Mouse (Mus musculus) right cerebral cortex, postnatal 36 days (tissue): ENCODE results near the gene Sufu.

ENCODE experiments used
- DNase-seq, 2 experiments: peaks; one replicate each; pipeline ENCODE4 v3.0.0; 2022; ENCODE audit warnings: low spot score in 2 of 2, mixed read lengths in 1 of 2

Gene Sufu

DNA sequence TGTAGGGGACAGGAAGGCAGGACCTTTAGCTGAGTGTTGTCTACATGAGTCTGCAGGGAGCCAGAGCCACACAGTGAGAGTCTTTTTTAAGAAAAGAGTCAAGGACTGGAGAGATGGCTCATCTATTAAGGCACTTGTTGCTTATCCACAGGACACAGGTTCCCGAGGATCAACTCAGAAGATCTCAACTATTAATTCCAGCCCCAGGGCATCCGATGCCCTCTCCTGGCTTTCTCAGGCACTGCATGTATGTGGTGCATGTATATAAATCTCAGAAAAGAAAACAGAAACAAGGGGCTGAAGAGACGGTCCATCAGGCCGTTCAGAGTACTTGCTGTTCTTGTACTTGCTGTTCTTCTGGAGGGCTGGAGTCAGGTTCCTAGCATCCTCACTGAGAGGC lies 4.7 kb upstream of the Sufu start:
- no peak for DNase-seq

DNA sequence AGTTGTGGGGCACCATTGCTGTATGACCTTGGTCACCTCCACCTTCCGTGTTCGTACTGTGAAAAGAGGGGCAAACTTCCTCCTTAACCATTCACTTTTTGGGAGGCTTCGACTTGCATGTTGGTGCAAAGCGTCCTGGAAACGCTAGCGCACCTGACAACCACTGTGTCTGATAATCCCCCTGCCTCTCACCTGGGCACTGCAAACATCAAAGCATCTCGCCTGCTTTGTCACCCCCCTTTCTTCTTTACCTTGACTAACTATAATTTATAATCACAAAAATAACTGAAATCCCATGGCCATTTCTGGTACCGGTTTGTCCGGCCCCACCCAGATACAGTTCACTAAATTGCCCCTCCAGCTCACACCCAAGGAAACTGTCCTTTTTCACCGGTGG lies 2.0 kb upstream of the Sufu start:
- DNase-seq, result no peak

DNA sequence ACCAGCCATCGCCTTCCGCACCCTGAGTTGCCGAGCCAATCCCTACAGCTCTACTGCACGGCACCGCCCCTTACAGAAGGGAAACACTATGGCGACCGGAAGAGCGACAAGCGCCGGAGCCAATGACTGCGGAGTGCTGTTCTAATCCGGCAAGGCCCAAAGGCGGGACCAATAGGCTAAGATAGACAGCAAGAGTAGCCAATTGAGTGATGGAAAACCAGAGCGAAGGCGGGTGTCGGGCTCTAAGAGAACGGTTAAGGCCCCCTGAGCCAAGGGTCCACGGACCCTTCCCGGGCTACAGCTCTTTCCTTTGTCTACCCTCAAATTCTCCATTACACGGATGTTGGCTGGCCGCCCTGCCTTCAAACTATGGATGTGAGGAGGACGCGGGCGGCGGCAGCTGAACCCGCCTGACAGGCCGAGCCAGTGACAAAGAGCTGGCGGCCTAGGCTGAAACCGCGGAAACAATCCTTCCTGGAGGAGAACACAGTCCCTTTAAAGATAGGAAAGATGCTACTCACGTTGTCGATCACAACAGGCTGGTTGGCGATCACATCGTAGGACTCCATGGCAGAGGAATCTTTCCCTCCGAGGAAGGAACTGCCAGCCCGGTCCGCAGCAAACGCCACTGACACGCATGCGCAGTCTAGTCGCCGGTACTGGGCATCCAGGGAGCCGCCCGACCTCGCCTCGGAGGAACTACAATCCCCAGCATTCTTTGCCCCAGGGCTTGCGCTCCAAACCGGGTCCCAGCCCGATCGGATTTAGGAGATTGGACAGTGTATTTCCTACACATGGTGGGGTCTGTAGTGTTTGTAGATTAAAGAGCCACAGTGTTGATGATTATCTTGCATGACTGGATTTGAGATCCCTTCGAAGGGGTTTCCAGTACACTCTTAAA lies 1.3 kb upstream of the Sufu start, which contains the start of gene Actr1a:
Actr1a (minus strand) TSS at position 640 of the 901 bp plus-strand sequence.
- peak; percentile 95 to 97 for DNase-seq

DNA sequence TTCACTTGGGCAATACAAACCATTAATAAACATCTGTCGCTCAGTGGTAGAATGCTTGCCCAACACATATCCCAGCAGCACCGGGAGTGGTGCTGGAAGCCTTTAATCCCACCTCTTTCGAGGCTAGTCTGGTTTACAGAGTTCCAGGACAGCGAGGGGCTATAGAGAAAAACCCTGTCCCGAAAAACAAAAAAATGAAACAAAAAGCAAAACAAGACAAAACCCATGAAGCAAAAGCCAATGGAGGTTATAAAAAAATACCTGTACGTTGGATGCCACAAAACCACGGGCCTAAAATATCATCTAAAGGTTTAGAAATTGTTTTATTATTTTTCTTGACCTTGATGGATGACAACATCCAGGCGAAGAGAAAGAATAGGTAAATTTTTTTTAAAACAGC lies 587 bp upstream of the Sufu start:
- DNase-seq, result no peak

DNA sequence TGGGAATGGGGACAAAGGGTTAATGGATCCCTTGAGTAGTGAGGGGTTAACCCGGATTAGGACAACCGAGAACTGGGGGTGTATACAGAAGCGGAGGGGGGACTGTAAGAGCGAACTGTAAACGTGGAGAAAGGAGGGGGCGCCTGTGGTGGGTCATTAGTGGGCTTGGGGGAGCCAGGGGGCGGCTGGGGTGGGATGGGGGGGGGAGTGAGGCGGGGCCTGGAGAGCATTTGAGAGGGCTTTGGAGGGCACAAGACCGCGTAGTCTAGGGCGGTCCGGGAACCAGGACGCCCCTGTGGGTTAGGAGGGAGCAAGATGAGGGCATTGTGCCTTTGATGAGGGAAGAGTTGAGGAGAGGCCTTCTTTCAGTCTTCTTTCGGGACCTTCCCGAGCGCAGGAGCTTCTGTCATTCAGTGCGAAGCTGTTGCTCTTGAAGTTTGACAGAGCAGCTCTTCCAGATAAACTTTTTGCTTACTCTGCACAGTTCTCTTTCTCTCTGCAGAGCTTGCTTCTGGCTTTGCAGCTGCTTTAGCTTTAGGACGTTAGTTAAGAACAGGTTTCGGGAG lies 823 bp downstream of the Sufu start:
- DNase-seq, result no peak

DNA sequence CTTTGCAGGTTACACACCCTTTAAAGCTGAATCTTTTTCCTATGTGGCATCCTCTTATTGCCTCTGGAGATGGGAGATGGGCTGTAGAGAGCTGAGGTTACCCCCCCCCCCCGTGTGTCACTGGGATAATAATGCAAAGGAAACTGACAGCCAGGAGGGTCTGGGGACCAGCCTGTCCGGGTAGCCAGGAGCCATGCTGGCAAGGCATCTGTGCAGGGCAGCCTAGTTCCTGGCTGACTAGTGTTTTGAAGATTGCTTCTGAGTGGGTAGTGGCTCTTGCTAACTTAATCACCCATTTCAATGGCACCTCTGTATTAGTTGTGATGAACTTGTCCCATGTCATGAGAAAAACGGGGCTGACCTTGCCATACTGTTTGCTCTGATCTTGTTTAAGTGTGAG lies 1.7 kb downstream of the Sufu start:
- DNase-seq, result no peak

DNA sequence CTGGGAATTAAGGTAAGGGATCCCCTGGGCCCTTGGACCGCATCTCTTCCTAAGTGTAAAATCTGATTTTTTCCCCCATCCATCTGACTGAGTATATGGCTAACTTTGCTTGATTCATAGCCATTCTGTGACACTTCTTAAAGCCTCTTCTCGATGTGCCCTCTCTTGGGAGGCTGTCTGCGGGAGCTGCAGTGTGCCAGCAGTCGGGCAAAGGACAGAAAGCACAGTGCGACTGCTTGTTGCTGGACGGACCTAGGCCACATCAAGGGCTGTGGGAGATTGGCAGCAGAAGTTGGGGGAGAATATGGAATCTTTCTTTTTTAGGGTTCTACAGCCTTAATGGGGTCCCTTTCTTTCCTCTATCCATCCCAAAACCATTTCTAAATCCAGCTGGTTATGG lies 2.7 kb downstream of the Sufu start:
- no peak for DNase-seq

DNA sequence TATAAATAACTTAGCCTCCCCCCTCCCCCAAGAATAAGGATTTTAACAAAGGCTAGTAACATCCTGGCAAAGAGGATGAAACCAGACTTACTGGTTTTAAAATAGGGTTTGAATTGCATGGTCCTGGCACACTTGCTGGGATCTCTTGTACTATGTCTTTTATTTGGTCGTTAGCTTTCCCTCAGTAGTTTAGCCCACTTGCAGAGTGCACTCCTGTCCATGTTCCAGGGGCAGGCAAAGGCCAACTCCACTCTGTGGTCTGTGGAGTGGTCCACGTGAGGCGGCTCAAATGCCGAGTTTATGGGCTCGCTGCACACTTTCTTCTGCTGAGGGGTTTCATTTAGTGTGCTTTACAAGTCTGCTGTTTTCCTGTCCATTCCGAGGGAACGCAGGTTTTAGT lies 3.2 kb downstream of the Sufu start:
- no peak for DNase-seq

DNA sequence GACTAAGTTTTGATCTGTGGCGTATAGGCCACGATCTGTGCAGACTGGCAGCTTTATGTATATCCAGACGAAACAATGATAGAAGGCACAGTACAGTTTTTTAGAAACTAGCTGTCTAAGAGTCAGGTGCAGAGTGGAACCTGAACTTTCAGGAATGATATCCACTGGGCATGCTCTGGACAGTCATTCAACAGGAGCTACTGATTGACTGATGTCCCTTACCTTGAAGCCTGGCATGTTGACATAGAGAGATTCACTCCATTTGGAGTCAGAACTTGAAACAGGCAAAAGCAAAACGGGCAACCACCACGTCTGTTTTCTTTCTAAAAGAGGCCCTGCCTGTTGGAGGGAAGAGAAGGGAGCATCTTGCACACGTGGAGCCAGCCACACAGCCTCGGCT lies 3.9 kb downstream of the Sufu start:
- no peak for DNase-seq

DNA sequence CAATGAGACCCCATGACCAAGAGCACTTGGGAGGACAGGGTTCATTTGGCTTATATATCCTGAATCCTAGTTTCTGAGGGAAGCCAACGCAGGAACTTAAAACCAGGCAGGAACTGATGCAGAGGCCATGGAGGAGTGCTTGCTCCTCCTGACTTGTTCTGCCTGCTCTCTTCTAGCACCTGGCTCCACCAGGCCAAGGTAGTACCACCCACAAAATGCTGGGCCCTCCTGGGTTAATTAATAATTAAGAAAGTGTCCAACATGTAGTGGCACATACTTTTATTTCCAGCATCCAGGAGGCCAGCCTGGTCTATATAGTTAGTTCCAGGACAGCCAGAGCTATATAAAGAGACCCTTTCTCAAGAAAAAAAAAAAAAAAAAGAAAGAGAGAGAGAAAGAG lies 7.3 kb downstream of the Sufu start:
- no peak for DNase-seq

DNA sequence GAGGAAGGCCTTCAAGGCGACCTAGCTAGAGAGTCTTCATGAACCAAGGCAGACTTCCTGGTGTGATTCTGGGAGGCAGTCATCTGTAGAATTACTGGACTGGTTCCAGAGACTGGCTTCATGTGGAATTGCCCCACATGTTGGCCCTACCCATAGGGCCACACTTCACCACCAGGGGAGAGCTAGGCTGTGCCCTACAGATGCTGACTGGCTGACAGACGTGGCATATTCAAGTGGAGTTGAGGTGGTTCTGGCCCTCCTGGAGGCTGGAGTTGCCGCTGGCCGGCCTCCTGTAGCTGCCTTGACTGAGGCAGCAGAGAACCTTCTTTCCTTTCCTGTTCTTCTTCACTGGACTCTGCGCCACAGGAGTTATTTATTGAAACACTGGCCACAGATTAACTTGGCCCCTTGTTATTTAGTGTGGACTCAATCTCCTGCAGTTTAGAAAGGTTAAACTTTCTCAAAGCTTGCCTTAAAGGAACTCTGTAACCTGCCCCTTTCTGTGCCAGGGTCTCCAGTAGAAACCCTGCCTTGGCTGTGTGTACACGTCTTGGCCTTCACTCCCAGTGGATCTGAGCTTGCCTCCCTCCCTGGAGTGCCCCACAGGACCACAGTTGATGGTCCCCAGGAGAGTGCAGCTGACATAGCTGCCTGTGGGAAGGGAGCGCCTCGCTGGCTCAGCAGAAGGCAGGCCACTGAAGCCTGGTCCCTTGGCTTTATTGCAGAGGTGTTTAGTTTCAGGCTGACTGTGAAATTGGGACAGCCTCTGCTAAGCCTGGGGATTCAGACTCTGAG lies 10.1 kb downstream of the Sufu start:
- no peak for DNase-seq

DNA sequence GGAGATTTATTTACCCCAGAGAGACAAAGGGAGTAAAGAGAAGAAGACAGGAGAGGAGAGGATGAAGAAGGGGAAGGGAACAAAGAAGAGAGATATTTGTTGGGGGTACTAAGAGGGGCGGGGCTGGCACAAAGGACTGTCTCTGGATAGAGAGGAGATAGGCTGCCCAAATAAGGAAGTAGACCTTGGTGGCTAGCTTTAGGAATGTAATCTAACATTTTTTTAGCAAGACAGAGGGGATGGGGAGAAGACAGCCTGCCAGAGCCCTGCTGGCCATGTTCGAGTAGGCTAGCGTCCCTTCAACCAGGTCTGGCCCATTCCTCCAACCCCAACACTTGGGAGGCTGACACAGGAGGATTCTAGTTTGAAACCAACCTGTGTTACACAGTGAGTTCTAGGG lies 12.8 kb downstream of the Sufu start:
- no peak for DNase-seq

DNA sequence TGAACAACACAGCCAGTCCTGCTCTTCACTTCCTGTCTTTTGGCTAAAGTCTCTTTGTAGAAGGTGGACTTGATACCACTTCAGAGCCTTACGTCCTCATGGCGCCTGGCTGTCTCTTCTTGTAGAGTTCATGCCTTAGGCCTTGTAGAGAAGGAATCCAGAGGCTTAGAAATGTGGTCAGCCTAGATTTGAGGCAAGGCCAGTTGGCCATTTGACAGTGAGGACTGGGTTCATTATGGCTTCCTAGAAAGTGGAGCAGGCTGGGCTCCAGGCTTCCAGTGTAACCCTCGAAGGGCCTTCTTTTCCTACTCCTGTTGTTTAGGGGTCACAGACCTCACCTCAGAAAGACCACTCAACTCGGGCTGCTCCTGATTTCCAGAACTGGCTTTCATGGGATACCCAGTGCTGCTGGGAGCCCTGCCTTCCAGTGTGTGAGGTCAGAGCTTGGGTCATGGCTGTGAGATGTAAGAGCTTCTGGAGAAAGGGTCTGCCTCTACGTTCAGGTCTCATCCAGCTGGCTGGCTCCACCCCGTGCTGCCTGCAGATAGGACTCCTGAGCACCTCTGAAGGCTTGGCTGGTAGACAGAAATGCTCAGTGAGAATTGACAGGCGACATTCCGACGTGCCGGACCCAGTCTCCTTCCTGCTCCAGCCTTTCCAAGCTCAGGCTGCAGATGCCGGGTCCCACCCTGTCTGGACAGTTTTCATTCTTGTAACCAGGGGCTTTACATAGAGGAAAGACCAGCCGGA lies 15.5 kb downstream of the Sufu start:
- no peak for DNase-seq

DNA sequence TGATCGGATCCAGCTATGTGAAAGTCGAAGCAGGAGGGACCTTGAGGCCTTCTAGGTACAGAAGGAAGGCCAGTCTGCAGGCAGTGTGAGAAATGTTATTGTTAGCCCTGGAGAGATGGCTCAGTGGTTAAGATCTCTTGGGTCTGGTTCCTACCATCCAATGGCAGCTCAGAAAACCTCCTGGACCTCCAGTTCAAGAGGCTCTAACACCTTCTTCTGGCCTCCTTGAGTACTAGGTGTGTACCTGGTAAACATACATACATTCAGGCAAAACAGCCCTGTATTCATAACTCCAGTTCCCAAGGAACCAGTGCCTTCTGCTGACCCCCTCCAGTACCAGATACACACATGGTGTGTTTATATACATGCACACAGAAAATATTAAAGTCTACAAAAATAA lies 17.3 kb downstream of the Sufu start:
- DNase-seq, result no peak

DNA sequence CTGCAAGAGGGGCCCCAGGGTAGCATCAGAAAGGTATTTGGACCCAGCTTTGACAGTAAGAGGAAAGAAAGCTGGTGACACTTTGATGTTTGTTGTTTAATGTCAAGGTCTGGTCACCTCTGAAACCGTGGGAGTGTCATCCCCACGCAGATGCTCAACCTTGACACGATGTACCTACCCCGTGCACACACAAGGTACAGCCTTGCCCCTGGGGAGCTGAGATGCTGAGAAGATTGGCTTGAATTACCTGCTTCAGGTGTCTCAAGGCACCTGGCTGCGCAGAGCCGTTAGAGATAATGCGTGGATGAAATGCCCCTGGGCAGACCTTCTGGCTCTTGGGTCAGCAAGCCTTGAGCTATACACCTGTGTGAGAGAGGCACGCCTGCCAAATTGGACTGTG lies 17.8 kb downstream of the Sufu start:
- no peak for DNase-seq

DNA sequence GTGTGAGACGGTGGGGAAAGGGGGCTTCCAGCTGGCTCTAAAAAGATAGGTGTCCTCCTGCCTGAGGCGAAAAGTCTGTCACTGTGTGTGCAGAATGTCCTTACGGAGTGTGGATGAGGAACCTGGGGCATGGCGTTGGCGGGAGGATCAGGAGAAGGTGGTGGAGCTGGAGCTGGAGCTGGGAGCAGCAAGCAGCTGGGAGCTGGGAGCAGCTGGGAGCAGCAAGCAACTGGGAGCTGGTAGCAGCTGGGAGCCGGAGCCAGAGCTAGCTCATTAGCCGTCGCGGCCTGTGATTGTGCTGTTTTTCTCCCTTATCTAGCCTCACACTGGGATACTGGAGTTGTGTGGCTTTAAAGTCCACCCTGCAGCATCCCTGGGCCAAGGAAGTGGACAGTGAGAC lies 19.6 kb downstream of the Sufu start:
- no peak for DNase-seq

DNA sequence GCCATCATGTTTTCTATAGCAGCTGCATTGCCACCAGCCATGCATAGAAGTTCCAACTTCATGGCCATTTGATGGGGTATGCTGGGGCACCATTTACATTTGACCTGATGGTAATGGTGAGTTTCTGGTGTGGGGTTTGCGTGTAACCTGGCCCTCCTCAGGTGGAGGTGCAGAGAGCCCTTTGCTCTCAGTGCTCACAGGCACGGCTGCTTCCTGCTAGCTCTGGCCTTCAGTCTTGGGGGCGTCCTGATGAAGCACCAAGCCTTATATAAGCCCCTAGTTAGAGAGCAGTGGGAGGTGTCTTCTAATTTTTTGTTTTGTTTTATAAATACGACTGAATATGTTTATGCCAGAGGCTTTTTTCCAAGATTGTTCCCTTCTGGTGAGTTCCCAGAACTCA lies 21.4 kb downstream of the Sufu start:
- no peak for DNase-seq

DNA sequence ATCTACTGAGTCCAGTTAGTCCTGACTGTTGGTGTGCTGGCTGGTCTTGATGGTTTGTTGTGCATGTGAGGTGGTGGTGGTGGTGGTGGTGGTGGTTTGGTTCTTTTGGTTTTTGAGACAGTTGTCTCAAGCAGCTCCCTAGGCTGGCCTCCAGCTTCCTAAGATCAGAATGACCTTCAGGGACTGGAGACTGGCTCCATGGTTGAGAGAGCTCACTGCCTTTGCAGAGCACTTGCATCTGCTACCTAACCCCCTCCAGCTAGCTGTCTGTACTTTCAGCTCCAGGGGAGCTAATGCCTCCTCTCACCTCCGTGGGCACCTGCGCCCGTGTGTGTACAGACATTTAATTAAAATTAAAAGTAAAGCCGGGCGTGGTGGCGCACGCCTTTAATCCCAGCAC lies 23.7 kb downstream of the Sufu start:
- DNase-seq, result no peak

DNA sequence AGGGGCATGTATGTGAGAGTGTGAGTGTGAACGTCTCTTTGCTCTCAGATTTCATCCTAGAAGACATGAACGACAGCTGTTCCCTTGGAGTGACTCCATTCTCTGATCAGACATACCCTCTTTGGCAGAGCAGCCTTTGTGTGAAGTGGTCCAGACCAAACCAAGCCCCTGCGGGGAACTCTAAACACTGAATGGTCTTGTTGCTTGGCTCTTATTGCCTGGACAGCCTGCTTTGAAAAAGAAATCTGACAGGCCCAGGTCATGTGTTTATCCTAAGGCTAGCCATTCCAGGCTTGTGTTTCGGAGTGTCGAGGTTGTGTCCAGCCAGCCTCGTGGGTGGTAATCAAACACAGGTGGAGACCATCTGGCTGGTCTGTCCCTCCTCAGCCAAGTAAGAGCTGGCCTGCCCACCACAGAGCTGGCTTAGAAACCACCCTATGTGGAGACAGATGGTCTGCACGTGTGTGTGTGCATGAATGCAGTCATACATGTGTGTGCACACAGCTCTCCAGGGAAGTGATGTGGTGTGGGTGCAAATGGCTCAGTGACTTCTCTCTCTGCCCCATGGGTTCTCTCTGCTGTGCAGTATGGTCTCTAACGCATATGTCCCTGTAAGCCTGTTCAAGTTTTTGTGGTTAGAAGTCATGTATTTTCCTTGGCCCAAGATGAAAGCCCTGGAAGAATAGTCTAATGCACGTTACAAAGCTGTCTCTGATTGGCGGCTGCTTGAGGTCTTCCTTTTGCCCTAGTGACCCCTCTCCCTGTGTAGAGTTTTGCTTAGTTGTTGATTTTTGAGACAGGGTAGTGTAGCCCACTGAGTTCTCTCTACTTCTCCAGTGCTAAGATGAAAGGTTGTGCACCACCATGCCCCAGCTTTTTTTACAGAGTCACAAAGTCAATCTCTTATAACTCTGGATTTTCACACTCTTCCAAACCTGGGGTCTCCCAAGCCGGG lies 26.0 kb downstream of the Sufu start:
- DNase-seq, result no peak

DNA sequence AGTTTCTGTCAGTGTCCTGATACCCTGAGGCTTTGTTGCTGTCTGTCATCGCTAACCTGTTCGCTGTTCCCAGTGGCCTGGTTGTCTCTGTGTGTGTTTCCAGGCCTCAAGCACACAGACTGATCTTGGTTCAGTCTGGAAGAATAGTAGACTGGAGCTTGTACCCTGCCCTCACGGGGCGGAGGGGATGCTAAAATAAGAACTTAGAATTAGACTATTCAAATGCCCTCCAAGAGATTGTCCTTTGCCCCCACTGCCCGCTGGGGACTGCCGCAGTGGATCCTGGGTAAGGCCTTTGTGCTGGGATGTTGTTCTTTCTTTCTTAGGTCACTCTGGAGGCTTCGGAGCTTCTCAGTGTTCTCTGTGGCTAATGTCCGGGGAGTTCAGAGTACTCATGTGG lies 28.6 kb downstream of the Sufu start:
- DNase-seq, result no peak

DNA sequence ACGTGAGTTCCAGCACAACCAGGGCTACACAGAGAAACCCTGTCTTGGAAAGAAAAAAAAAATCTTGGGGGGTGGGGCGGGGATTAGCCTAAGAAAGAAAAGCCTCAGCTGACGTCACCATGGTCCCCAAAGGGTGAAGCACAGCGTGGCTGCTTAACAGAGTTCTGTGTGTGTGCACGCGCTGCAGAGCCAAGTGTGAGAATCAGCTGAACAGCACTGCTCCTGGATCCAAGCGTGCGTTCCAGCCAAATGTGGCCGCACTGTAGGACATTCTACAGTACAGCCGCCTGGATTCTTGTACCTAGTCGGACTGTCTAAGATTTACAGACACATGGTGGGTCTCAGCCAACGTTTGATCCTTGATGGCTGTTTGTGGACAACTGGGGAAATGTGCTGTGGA lies 29.8 kb downstream of the Sufu start:
- no peak for DNase-seq
